In genomic region chr3:152287810-152288209, GRCm38 (mm10) we compare ENCODE assay signal across 21 mouse cellular contexts. TPM values are rescaled to one million over a fixed set of nuclear protein-coding genes. Genes with fewer than 3 reads are reported as not detected.
DNase-seq lines count a peak whose midpoint lies in the region; ATAC-seq and TF ChIP-seq lines count a peak whose summit lies in the region.
"Had no signal": no experiment of that assay in that cellular context is flagged by ENCODE, and none has a peak within 500 bp of the region (broad histone marks: within the 10 kb centered on the region; RNA-seq: fewer than 3 reads in every experiment).

No protein-coding gene starts in this region.

- peak; percentile 61 for DNase-seq in gastrocnemius, adult 2 months
- DNase-seq in gastrocnemius, postnatal 10 days: no peak
- no peak for DNase-seq in layer of hippocampus, adult 2 months (ENCODE audit: low spot score in 2 of 2)
- DNase-seq in layer of hippocampus, postnatal 36 days: no peak
- peak; percentile 27 for DNase-seq in thymus, postnatal 4 days
- DNase-seq in thymus, postnatal 10 days (ENCODE audit: low spot score in 2 of 2): no peak
- DNase-seq in stomach, postnatal 0 days (ENCODE audit: low spot score): no peak
- DNase-seq in cerebellum, adult 11 months: no peak
- DNase-seq: adrenal gland, postnatal 25 days; cerebellum, adult 11-12 months; cerebellum, postnatal 36 days; gastrocnemius, postnatal 25 days; kidney, adult 8-10 months; kidney, postnatal 25 days; retina, postnatal 1 day had no signal

- no peaks in the 10 kb centered on the region for H3K27me3 ChIP-seq in stomach, postnatal 0 days (ENCODE audit: control insufficient read depth, insufficient read depth, low read length)
- H3K27me3 ChIP-seq: embryonic facial prominence, embryonic 15.5 days; heart, embryonic 12.5 days; liver, embryonic 12.5 days had no signal

- ATAC-seq in stomach, postnatal 0 days (ENCODE audit: low FRiP score, low TSS enrichment): no peak
- ATAC-seq: liver, embryonic 12.5 days had no signal

- peak overlapping the region; percentile 88 for H3K27ac ChIP-seq in gastrocnemius, adult 2 months
- no peak overlapping the region for H3K27ac ChIP-seq in layer of hippocampus, adult 2 months
- no peak overlapping the region for H3K27ac ChIP-seq in stomach, postnatal 0 days (replicated peaks)
- H3K27ac ChIP-seq: embryonic facial prominence, embryonic 15.5 days; limb, embryonic 10.5 days; liver, embryonic 12.5 days; macrophage had no signal

- H3K9me3 ChIP-seq in stomach, postnatal 0 days (ENCODE audit: control insufficient read depth, low read length): no peaks in the 10 kb centered on the region
- H3K9me3 ChIP-seq: embryonic facial prominence, embryonic 15.5 days; heart, embryonic 12.5 days; limb, embryonic 10.5 days; liver, embryonic 12.5 days had no signal

- no peak overlapping the region for H3K9ac ChIP-seq in stomach, postnatal 0 days (ENCODE audit: low read length)
- H3K9ac ChIP-seq: embryonic facial prominence, embryonic 15.5 days; heart, embryonic 12.5 days; liver, embryonic 12.5 days had no signal

- H3K4me2 ChIP-seq in stomach, postnatal 0 days (replicated peaks; ENCODE audit: low read depth): no peak overlapping the region
- H3K4me2 ChIP-seq: embryonic facial prominence, embryonic 15.5 days; heart, embryonic 12.5 days; liver, embryonic 12.5 days; midbrain, embryonic 11.5 days had no signal

- TF ChIP-seq EP300 in stomach, postnatal 0 days (optimal IDR thresholded peaks at IDR 0.05): no peak

- WGBS in stomach, postnatal 0 days: 85% methylated on average over 9 of the region's 9 CpGs

- no peak overlapping the region for H3K4me3 ChIP-seq in gastrocnemius, adult 2 months
- no peak overlapping the region for H3K4me3 ChIP-seq in layer of hippocampus, adult 2 months
- no peak overlapping the region for H3K4me3 ChIP-seq in stomach, postnatal 0 days (ENCODE audit: low read depth, low read length)
- H3K4me3 ChIP-seq: embryonic facial prominence, embryonic 15.5 days; heart, embryonic 12.5 days; limb, embryonic 10.5 days; liver, embryonic 12.5 days had no signal

- no peaks in the 10 kb centered on the region for H3K4me1 ChIP-seq in stomach, postnatal 0 days (replicated peaks; ENCODE audit: control insufficient read depth, insufficient read depth)
- H3K4me1 ChIP-seq: heart, embryonic 12.5 days; liver, embryonic 12.5 days had no signal

- H3K36me3 ChIP-seq in stomach, postnatal 0 days (ENCODE audit: control insufficient read depth, insufficient read depth, low read length): no peaks in the 10 kb centered on the region

- intact Hi-C loops in gastrocnemius, adult 2 months (cut with DNase I): loop anchor here (2.0 kb wide), 1 partner anchor 15 kb away; no protein-coding TSS in a partner anchor

- peak; percentile 39; the same call in 1 of the 2 replicates for TF ChIP-seq CTCF in gastrocnemius, adult 2 months (IDR thresholded peaks at IDR 0.05)
- peak; percentile 30 for TF ChIP-seq CTCF in layer of hippocampus, adult 2 months (conservative IDR thresholded peaks at IDR 0.05)
- 0 out of 2 replicates have a peak, but pooled peaks have one; percentile 5 for TF ChIP-seq CTCF in stomach, postnatal 0 days (IDR thresholded peaks at IDR 0.05; ENCODE audit: low read depth)

RNA-seq across cellular contexts. Expression of gene Nexn, which starts 21.7 kb away (rescaled TPM):
- 100 to 1,000 TPM; 349 to 495 TPM for total RNA-seq in gastrocnemius, adult 2 months (2021)
- 100 to 1,000 TPM; 362 to 386 TPM for total RNA-seq in gastrocnemius, postnatal 10 days (2021)
- 1 to 10 TPM in 1 of 2 experiments, under 1 TPM in 1; 0.95 to 1.8 TPM for total RNA-seq in layer of hippocampus, adult 2 months (2021)
- total RNA-seq in layer of hippocampus, postnatal 36 days (2021): 1 to 10 TPM in 1 of 2 experiments, under 1 TPM in 1; 0.91 to 1.4 TPM
- polyA plus RNA-seq in stomach, postnatal 0 days (2015; fragmentation: Nextera tagmentation; extraction: Ambion mirVana): 29.8 and 37.9 TPM in 2 replicates

RNA-seq across cellular contexts. Expression of gene Miga1, which starts 52.4 kb away (rescaled TPM):
- 1 to 10 TPM; 5.0 to 7.3 TPM for total RNA-seq in gastrocnemius, adult 2 months (2021)
- 1 to 10 TPM; 4.2 to 4.6 TPM for total RNA-seq in gastrocnemius, postnatal 10 days (2021)
- total RNA-seq in layer of hippocampus, adult 2 months (2021): 10 to 100 TPM; 74.5 to 78.2 TPM
- total RNA-seq in layer of hippocampus, postnatal 36 days (2021): 10 to 100 TPM; 74.4 to 82.9 TPM
- 3.5 and 3.6 TPM in 2 replicates for polyA plus RNA-seq in stomach, postnatal 0 days (2015; fragmentation: Nextera tagmentation; extraction: Ambion mirVana)

RNA-seq across cellular contexts. Expression of gene Usp33, which starts 58.5 kb away (rescaled TPM):
- 10 to 100 TPM; 20.9 to 22.0 TPM for total RNA-seq in gastrocnemius, adult 2 months (2021)
- total RNA-seq in gastrocnemius, postnatal 10 days (2021): 10 to 100 TPM; 23.2 to 26.3 TPM
- total RNA-seq in layer of hippocampus, adult 2 months (2021): 100 to 1,000 TPM; 129 to 130 TPM
- total RNA-seq in layer of hippocampus, postnatal 36 days (2021): 100 to 1,000 TPM; 127 to 132 TPM
- 15.7 and 16.1 TPM in 2 replicates for polyA plus RNA-seq in stomach, postnatal 0 days (2015; fragmentation: Nextera tagmentation; extraction: Ambion mirVana)

Comparison
In these comparisons a context has a peak if more than half of its experiments do, and no peak if none do; other contexts are left out.
1. DNase-seq: peak in gastrocnemius, adult 2 months (single experiment) and thymus, postnatal 4 days (single experiment); none in gastrocnemius, postnatal 10 days (single experiment), layer of hippocampus, adult 2 months (0 of 2), layer of hippocampus, postnatal 36 days (0 of 2), thymus, postnatal 10 days (0 of 2), stomach, postnatal 0 days (single experiment) and cerebellum, adult 11 months (single experiment).
2. RNA of gene Nexn, which starts 21.7 kb away (total RNA-seq): 349 to 495 TPM in gastrocnemius, adult 2 months and 362 to 386 TPM in gastrocnemius, postnatal 10 days; 0.95 to 1.8 TPM in layer of hippocampus, adult 2 months and 0.91 to 1.4 TPM in layer of hippocampus, postnatal 36 days; every median in the first group is over 100 times any median in the second.
3. RNA of gene Miga1, which starts 52.4 kb away (total RNA-seq): 74.4 to 82.9 TPM in layer of hippocampus, postnatal 36 days and 74.5 to 78.2 TPM in layer of hippocampus, adult 2 months; 5.0 to 7.3 TPM in gastrocnemius, adult 2 months and 4.2 to 4.6 TPM in gastrocnemius, postnatal 10 days; every median in the first group is over 4 times any median in the second.
4. RNA of gene Usp33, which starts 58.5 kb away (total RNA-seq): 127 to 132 TPM in layer of hippocampus, postnatal 36 days and 129 to 130 TPM in layer of hippocampus, adult 2 months; 23.2 to 26.3 TPM in gastrocnemius, postnatal 10 days and 20.9 to 22.0 TPM in gastrocnemius, adult 2 months; every median in the first group is over 4 times any median in the second.
5. Peak in every context shown above with its lines, with median percentiles within 50 percentile points of each other: CTCF ChIP-seq.